Mouse (Mus musculus) kidney, adult 2 months (tissue): Measurements from ENCODE around the gene Mfap3l. TPM values are rescaled to one million over a fixed set of nuclear protein-coding genes. Genes with fewer than 3 reads are reported as not detected.

Source experiments
- DNase-seq: peaks from one replicate; pipeline ENCODE4 v3.0.0; 2021
- H3K27ac ChIP-seq: fragments of 200-500 bp; 2 replicates; pipeline ENCODE4 v1.5.1; 2012; ENCODE audit warnings: low read depth, low read length, control low read depth, inconsistent platforms; ENCODE audit not compliant: insufficient read depth
- H3K27me3 ChIP-seq: fragments of 200-500 bp; replicated peaks from 2 replicates; pipeline ENCODE4 v1.6.1; 2012; ENCODE audit warnings: mild to moderate bottlenecking, moderate library complexity, low read length, inconsistent platforms; ENCODE audit not compliant: control insufficient read depth, insufficient read depth
- H3K36me3 ChIP-seq: fragments of 200-500 bp; 2 replicates; pipeline ENCODE4 v1.6.1; 2012; ENCODE audit warnings: mild to moderate bottlenecking, moderate library complexity, low read length, inconsistent platforms; ENCODE audit not compliant: control insufficient read depth, insufficient read depth
- H3K4me1 ChIP-seq: fragments of 200-500 bp; 2 replicates; pipeline ENCODE4 v1.6.1; 2011; ENCODE audit warnings: low read length; ENCODE audit not compliant: control insufficient read depth, insufficient read depth
- H3K4me3 ChIP-seq: fragments of 200-500 bp; 2 replicates; pipeline ENCODE4 v1.5.1; 2011; ENCODE audit warnings: mild to moderate bottlenecking, low read depth, low read length, control low read depth; ENCODE audit not compliant: insufficient read depth
- CTCF ChIP-seq: fragments of 200-500 bp; conservative IDR thresholded peaks from 2 replicates; pipeline ENCODE4 v1.5.1; 2011; ENCODE audit warnings: low read depth, mild to moderate bottlenecking, control low read depth, low read length, moderate library complexity, mixed read lengths; ENCODE audit not compliant: insufficient read depth, insufficient read length
- POLR2A ChIP-seq: fragments of 200-500 bp; IDR thresholded peaks from one replicate; pipeline ENCODE4 v1.6.1; 2011; ENCODE audit warnings: low read depth, low read length, control low read depth
- WGBS: fragments of 180-500 bp; shearing (Covaris S2); methylation state at CpG from one replicate; pipeline ENCODE4 v1.1.7; 2018; 5-methylcytosine and 5-hydroxymethylcytosine counted together
- polyA plus RNA-seq: library from polyadenylated mRNA; depleted of rRNA; stranded (reverse); fragments of >200 nt; gene quantifications from 2 replicates; pipeline ENCODE4 v1.2.3, GENCODE M21; 2012; rRNA removed

Gene Mfap3l
- polyA plus RNA-seq, 1 experiment = 18.7 TPM

DNA sequence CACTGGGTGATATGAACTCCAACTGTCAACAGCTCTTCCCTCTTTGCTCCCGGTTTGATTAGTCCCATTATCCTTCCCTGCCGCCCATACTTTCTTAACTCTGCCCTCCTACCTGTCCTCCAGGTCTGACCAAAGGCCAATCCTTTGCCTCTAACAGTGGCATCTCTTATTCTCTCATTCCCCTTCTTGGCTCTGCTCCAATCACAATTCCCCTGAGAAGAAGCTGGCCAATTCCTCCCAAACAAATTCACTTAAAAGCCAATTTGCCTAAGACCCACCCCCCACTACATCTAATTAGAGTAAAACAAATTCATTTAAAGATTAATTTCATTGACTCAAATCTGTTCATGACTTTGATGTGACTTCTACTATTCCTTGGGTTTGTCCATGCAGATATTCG is 86.1 kb downstream of the Mfap3l start:
- TF ChIP-seq CTCF (no peak), POLR2A (no peak)
- peak; percentile 31 for DNase-seq
- H3K27ac ChIP-seq = peak overlapping the region; percentile 26; the same call in 1 of the 2 replicates
- H3K36me3 ChIP-seq = no peaks in the 10 kb centered on the region
- 52% methylated on average over 3 of the region's 3 CpGs for WGBS
- no peaks in the 10 kb centered on the region for H3K4me1 ChIP-seq
- H3K4me3 ChIP-seq = no peak overlapping the region
- no peaks in the 10 kb centered on the region for H3K27me3 ChIP-seq

Other genes with a start within 250 kb of the Mfap3l start
- not detected in 2 replicates for gene Gm10283, start 129.6 kb upstream of the Mfap3l start, polyA plus RNA-seq
- gene Aadat, start 126.9 kb upstream of the Mfap3l start, polyA plus RNA-seq = 1,887 and 3,432 TPM in 2 replicates